ENCODE assay signal across 29 mouse cellular contexts in the genomic region with DNA sequence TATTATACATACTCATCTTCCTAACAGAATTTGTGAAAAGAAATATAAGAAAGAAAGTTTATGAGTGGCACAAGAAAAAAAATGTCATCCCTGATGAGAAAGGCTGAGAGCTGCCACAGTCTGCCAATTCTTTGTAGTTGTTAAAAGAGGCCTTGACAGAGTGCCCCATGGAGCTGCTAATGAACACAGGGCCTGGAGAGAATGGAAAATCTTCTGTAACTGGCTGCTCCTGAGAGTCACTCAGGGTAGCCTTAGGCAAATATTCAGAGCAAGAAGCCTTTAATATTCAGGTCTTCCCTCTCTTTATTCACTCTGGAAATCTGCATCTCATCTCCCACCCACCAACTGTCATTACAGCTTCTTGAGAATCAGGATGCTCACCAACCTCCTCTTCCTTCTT.
DNase-seq lines count a peak whose midpoint lies in the region; ATAC-seq lines count a peak whose summit lies in the region.
"Had no signal": no experiment of that assay in that cellular context is flagged by ENCODE, and none has a peak within 500 bp of the region (broad histone marks: within the 10 kb centered on the region; RNA-seq: fewer than 3 reads in every experiment).

No protein-coding gene starts in this region.

- 0 out of 2 replicates have a peak, but pooled peaks cover 4% of the 10 kb centered on the region for H3K27me3 ChIP-seq in midbrain, embryonic 13.5 days
- no peaks in the 10 kb centered on the region for H3K27me3 ChIP-seq in midbrain, embryonic 10.5 days (ENCODE audit: low read depth, poor library complexity, severe bottlenecking)
- no peaks in the 10 kb centered on the region for H3K27me3 ChIP-seq in midbrain, embryonic 14.5 days (ENCODE audit: control insufficient read depth, insufficient read depth, low read length)
- H3K27me3 ChIP-seq in neural tube, embryonic 15.5 days (replicated peaks), result no peaks in the 10 kb centered on the region
- H3K27me3 ChIP-seq: embryonic facial prominence, embryonic 13.5 days; heart, embryonic 12.5 days; heart, embryonic 15.5 days; Patski had no signal

- H3K27ac ChIP-seq in midbrain, embryonic 13.5 days, result no peak overlapping the region
- no peak overlapping the region for H3K27ac ChIP-seq in midbrain, embryonic 10.5 days (replicated peaks)
- no peak overlapping the region for H3K27ac ChIP-seq in midbrain, embryonic 14.5 days (replicated peaks; ENCODE audit: low read depth, low read length)
- no peak overlapping the region for H3K27ac ChIP-seq in neural tube, embryonic 15.5 days (replicated peaks)
- H3K27ac ChIP-seq: embryonic facial prominence, embryonic 10.5 days; embryonic facial prominence, embryonic 13.5 days; forebrain, embryonic 12.5 days; heart, embryonic 15.5 days; hindbrain, embryonic 10.5 days; hindbrain, embryonic 13.5 days had no signal

- no peak overlapping the region for H3K4me3 ChIP-seq in midbrain, embryonic 13.5 days (replicated peaks)
- no peak overlapping the region for H3K4me3 ChIP-seq in midbrain, embryonic 10.5 days
- no peak overlapping the region for H3K4me3 ChIP-seq in midbrain, embryonic 14.5 days (replicated peaks; ENCODE audit: low read depth, low read length)
- no peak overlapping the region for H3K4me3 ChIP-seq in neural tube, embryonic 15.5 days (replicated peaks)
- H3K4me3 ChIP-seq: embryonic facial prominence, embryonic 10.5 days; embryonic facial prominence, embryonic 13.5 days; erythroblast, embryonic 14.5 days; forebrain, embryonic 12.5 days; heart, embryonic 12.5 days; heart, embryonic 15.5 days; hindbrain, embryonic 10.5 days; hindbrain, embryonic 13.5 days had no signal

- no peak overlapping the region for H3K9ac ChIP-seq in midbrain, embryonic 13.5 days (replicated peaks)
- H3K9ac ChIP-seq in midbrain, embryonic 14.5 days (replicated peaks; ENCODE audit: low read length), result no peak overlapping the region
- no peak overlapping the region for H3K9ac ChIP-seq in neural tube, embryonic 15.5 days (replicated peaks)
- H3K9ac ChIP-seq: embryonic facial prominence, embryonic 13.5 days; forebrain, embryonic 12.5 days; forebrain, postnatal 0 days; heart, embryonic 12.5 days; heart, embryonic 15.5 days; hindbrain, embryonic 13.5 days had no signal

- ATAC-seq in midbrain, embryonic 13.5 days, result peak; percentile 53; the same call in 1 of the 2 replicates
- ATAC-seq in midbrain, embryonic 14.5 days (ENCODE audit: low FRiP score, low TSS enrichment), result no peak
- no peak for ATAC-seq in neural tube, embryonic 15.5 days (ENCODE audit: low FRiP score)
- no peak for ATAC-seq in frontal cortex, adult (ENCODE audit: low TSS enrichment)
- ATAC-seq: CD4-positive, CD25-positive, alpha-beta regulatory T cell, adult 4 months; forebrain, postnatal 0 days; hindbrain, embryonic 16.5 days; Patski had no signal

- no peaks in the 10 kb centered on the region for H3K36me3 ChIP-seq in midbrain, embryonic 13.5 days
- H3K36me3 ChIP-seq in midbrain, embryonic 10.5 days, result no peaks in the 10 kb centered on the region
- no peaks in the 10 kb centered on the region for H3K36me3 ChIP-seq in midbrain, embryonic 14.5 days (ENCODE audit: control insufficient read depth, insufficient read depth, low read length)
- H3K36me3 ChIP-seq in neural tube, embryonic 15.5 days, result no peaks in the 10 kb centered on the region
- H3K36me3 ChIP-seq: embryonic facial prominence, embryonic 10.5 days; embryonic facial prominence, embryonic 13.5 days; forebrain, embryonic 12.5 days; heart, embryonic 12.5 days; heart, embryonic 15.5 days; hindbrain, embryonic 10.5 days; hindbrain, embryonic 13.5 days had no signal

- no peak for DNase-seq in midbrain, embryonic 10.5 days (ENCODE audit: low spot score)
- peak; percentile 33 for DNase-seq in midbrain, embryonic 14.5 days
- peak; percentile 22 for DNase-seq in retina, embryonic 14.5 days (ENCODE audit: low spot score)
- DNase-seq: adrenal gland, postnatal 10 days; adrenal gland, postnatal 36 days; cerebellum, adult 11 months; cerebellum, adult 8-10 months; cerebellum, postnatal 10 days; cerebellum, postnatal 36 days; embryo, embryonic 11 days; forebrain, postnatal 0 days; gastrocnemius, postnatal 25 days; heart, adult 18-20 months; heart, postnatal 10 days; heart, postnatal 36 days had no signal

- no peaks in the 10 kb centered on the region for H3K9me3 ChIP-seq in midbrain, embryonic 13.5 days
- no peaks in the 10 kb centered on the region for H3K9me3 ChIP-seq in midbrain, embryonic 10.5 days (replicated peaks)
- H3K9me3 ChIP-seq in midbrain, embryonic 14.5 days (ENCODE audit: control insufficient read depth, low read length), result no peaks in the 10 kb centered on the region
- no peaks in the 10 kb centered on the region for H3K9me3 ChIP-seq in neural tube, embryonic 15.5 days (replicated peaks)
- H3K9me3 ChIP-seq: embryonic facial prominence, embryonic 10.5 days; embryonic facial prominence, embryonic 13.5 days; forebrain, embryonic 12.5 days; heart, embryonic 12.5 days; heart, embryonic 15.5 days; hindbrain, embryonic 10.5 days; hindbrain, embryonic 13.5 days had no signal

- no peak overlapping the region for H3K4me2 ChIP-seq in midbrain, embryonic 13.5 days (replicated peaks)
- H3K4me2 ChIP-seq in midbrain, embryonic 14.5 days (ENCODE audit: low read length), result no peak overlapping the region
- H3K4me2 ChIP-seq in neural tube, embryonic 15.5 days, result no peak overlapping the region
- H3K4me2 ChIP-seq: embryonic facial prominence, embryonic 13.5 days; forebrain, embryonic 12.5 days; heart, embryonic 12.5 days; heart, embryonic 15.5 days; hindbrain, embryonic 13.5 days had no signal

- H3K4me1 ChIP-seq in midbrain, embryonic 13.5 days (replicated peaks), result no peaks in the 10 kb centered on the region
- no peaks in the 10 kb centered on the region for H3K4me1 ChIP-seq in midbrain, embryonic 10.5 days
- H3K4me1 ChIP-seq in midbrain, embryonic 14.5 days (ENCODE audit: control insufficient read depth, insufficient read depth, low read length), result no peaks in the 10 kb centered on the region
- H3K4me1 ChIP-seq in neural tube, embryonic 15.5 days, result 0 out of 2 replicates have a peak, but pooled peaks cover 6% of the 10 kb centered on the region
- H3K4me1 ChIP-seq: forebrain, embryonic 12.5 days; heart, embryonic 12.5 days; heart, embryonic 15.5 days; hindbrain, embryonic 13.5 days had no signal
